Mouse (Mus musculus) megakaryocyte, embryonic 14.5 days (primary cell): ENCODE measurements around the gene Ecm2. TPM values are rescaled to one million over a fixed set of nuclear protein-coding genes. Genes with fewer than 3 reads are reported as not detected.

ENCODE experiments used
- H3K27me3 ChIP-seq: replicated peaks from 2 replicates; pipeline ENCODE3; 2012; ENCODE audit warnings: inconsistent platforms
- H3K36me3 ChIP-seq: replicated peaks from 2 replicates; pipeline ENCODE3; 2012; ENCODE audit warnings: low read length, inconsistent platforms, mixed read lengths
- H3K4me1 ChIP-seq: 2 replicates; pipeline ENCODE4 v1.6.1; 2012; ENCODE audit warnings: inconsistent platforms
- H3K4me3 ChIP-seq: replicated peaks from 2 replicates; pipeline ENCODE3; 2012; ENCODE audit warnings: moderate library complexity, mild to moderate bottlenecking, inconsistent platforms
- H3K9me3 ChIP-seq: 2 replicates; pipeline ENCODE4 v1.6.1; 2012; ENCODE audit warnings: inconsistent platforms
- FLI1 ChIP-seq: IDR thresholded peaks from 2 replicates; pipeline ENCODE4 v1.6.1; 2012; ENCODE audit warnings: low read length, inconsistent platforms, mixed read lengths
- GATA1 ChIP-seq: IDR thresholded peaks from 3 replicates; pipeline ENCODE4 v1.6.1; 2012; ENCODE audit warnings: mixed read lengths, low read length, inconsistent platforms, borderline replicate concordance
- polyA plus RNA-seq: library from polyadenylated mRNA; stranded (reverse); fragments of >175 nt; gene quantifications from 2 replicates; pipeline ENCODE4 v1.2.3, GENCODE M21; 2012; ENCODE audit warnings: low replicate concordance; ENCODE audit not compliant: insufficient read depth

The Ecm2 gene
- polyA plus RNA-seq, 1 experiment, result not detected

- Histone ChIP-seq H3K4me3 (no peak overlapping the region), H3K27me3 (no peaks in the 10 kb centered on the region), H3K4me1 (peaks cover 22% of the 10 kb centered on the region), H3K9me3 (no peaks in the 10 kb centered on the region), H3K36me3 (no peaks in the 10 kb centered on the region)
- TF ChIP-seq FLI1, result no peak
Observed at GRCm38 (mm10) chr13:49546517-49546916, 41.9 kb downstream of the Ecm2 start.

- no peak overlapping the region for H3K4me3 ChIP-seq
- H3K9me3 ChIP-seq, result no peaks in the 10 kb centered on the region
- H3K4me1 ChIP-seq, result peaks cover 32% of the 10 kb centered on the region
- TF ChIP-seq FLI1 (no peak), GATA1 (no peak)
- H3K27me3 ChIP-seq, result no peaks in the 10 kb centered on the region
- no peaks in the 10 kb centered on the region for H3K36me3 ChIP-seq
Observed at GRCm38 (mm10) chr13:49547563-49548150, 43.0 kb downstream of the Ecm2 start.

GRCm38 (mm10) chr13:49549616-49550015, 45.0 kb downstream of the Ecm2 start:
- Histone ChIP-seq H3K4me1 (peaks cover 37% of the 10 kb centered on the region), H3K36me3 (no peaks in the 10 kb centered on the region), H3K27me3 (no peaks in the 10 kb centered on the region), H3K4me3 (no peak overlapping the region), H3K9me3 (no peaks in the 10 kb centered on the region)
- TF ChIP-seq GATA1 (no peak), FLI1 (no peak)

GRCm38 (mm10) chr13:49554519-49554918, 49.9 kb downstream of the Ecm2 start:
- no peak for TF ChIP-seq GATA1
- TF ChIP-seq FLI1, result no peak
- H3K9me3 ChIP-seq, result no peaks in the 10 kb centered on the region
- H3K4me1 ChIP-seq, result peaks cover 40% of the 10 kb centered on the region
- no peak overlapping the region for H3K4me3 ChIP-seq
- H3K36me3 ChIP-seq, result no peaks in the 10 kb centered on the region
- H3K27me3 ChIP-seq, result no peaks in the 10 kb centered on the region

GRCm38 (mm10) chr13:49556203-49556602, 51.6 kb downstream of the Ecm2 start:
- Histone ChIP-seq H3K4me1 (peaks cover 53% of the 10 kb centered on the region), H3K4me3 (peak overlapping the region; percentile 10), H3K9me3 (no peaks in the 10 kb centered on the region), H3K27me3 (no peaks in the 10 kb centered on the region), H3K36me3 (no peaks in the 10 kb centered on the region)
- no peak for TF ChIP-seq GATA1
- no peak for TF ChIP-seq FLI1

GRCm38 (mm10) chr13:49556924-49557323, 52.3 kb downstream of the Ecm2 start:
- peaks cover 53% of the 10 kb centered on the region for H3K4me1 ChIP-seq
- TF ChIP-seq GATA1, result no peak
- TF ChIP-seq FLI1, result no peak
- no peaks in the 10 kb centered on the region for H3K27me3 ChIP-seq
- no peak overlapping the region for H3K4me3 ChIP-seq
- no peaks in the 10 kb centered on the region for H3K36me3 ChIP-seq
- no peaks in the 10 kb centered on the region for H3K9me3 ChIP-seq

GRCm38 (mm10) chr13:49559185-49559584, 54.6 kb downstream of the Ecm2 start:
- Histone ChIP-seq H3K27me3 (no peaks in the 10 kb centered on the region), H3K9me3 (no peaks in the 10 kb centered on the region), H3K4me1 (peaks cover 63% of the 10 kb centered on the region), H3K4me3 (no peak overlapping the region), H3K36me3 (no peaks in the 10 kb centered on the region)
- TF ChIP-seq FLI1 (no peak), GATA1 (no peak)

GRCm38 (mm10) chr13:49560886-49561285, 56.3 kb downstream of the Ecm2 start:
- H3K36me3 ChIP-seq, result no peaks in the 10 kb centered on the region
- no peaks in the 10 kb centered on the region for H3K9me3 ChIP-seq
- TF ChIP-seq GATA1 (peak; percentile 49; the same call in 1 of the 3 replicates), FLI1 (no peak)
- H3K4me1 ChIP-seq, result peaks cover 75% of the 10 kb centered on the region
- no peaks in the 10 kb centered on the region for H3K27me3 ChIP-seq
- H3K4me3 ChIP-seq, result peak overlapping the region; percentile 67

- H3K27me3 ChIP-seq, result no peaks in the 10 kb centered on the region
- H3K9me3 ChIP-seq, result no peaks in the 10 kb centered on the region
- H3K36me3 ChIP-seq, result no peaks in the 10 kb centered on the region
- no peak overlapping the region for H3K4me3 ChIP-seq
- TF ChIP-seq GATA1 (no peak), FLI1 (no peak)
- H3K4me1 ChIP-seq, result peaks cover 60% of the 10 kb centered on the region
Observed at GRCm38 (mm10) chr13:49564347-49564746, 59.7 kb downstream of the Ecm2 start.

GRCm38 (mm10) chr13:49570371-49570770, 65.8 kb downstream of the Ecm2 start:
- TF ChIP-seq GATA1, result no peak
- no peak for TF ChIP-seq FLI1
- Histone ChIP-seq H3K4me3 (no peak overlapping the region), H3K9me3 (no peaks in the 10 kb centered on the region), H3K27me3 (no peaks in the 10 kb centered on the region), H3K4me1 (peaks cover 34% of the 10 kb centered on the region), H3K36me3 (no peaks in the 10 kb centered on the region)

- H3K27me3 ChIP-seq, result no peaks in the 10 kb centered on the region
- H3K4me1 ChIP-seq, result peaks cover 31% of the 10 kb centered on the region
- H3K4me3 ChIP-seq, result no peak overlapping the region
- H3K9me3 ChIP-seq, result no peaks in the 10 kb centered on the region
- TF ChIP-seq FLI1 (no peak), GATA1 (no peak)
- no peaks in the 10 kb centered on the region for H3K36me3 ChIP-seq
Observed at GRCm38 (mm10) chr13:49571418-49571817, 66.8 kb downstream of the Ecm2 start.
